Mouse (Mus musculus) bone marrow, adult 2 months (tissue): ENCODE results near the gene Sepsecs. TPM values are rescaled to one million over a fixed set of nuclear protein-coding genes. Genes with fewer than 3 reads are reported as not detected.

Experiments
- H3K27ac ChIP-seq: fragments of 200-500 bp; 2 replicates; pipeline ENCODE4 v1.5.1; 2012; ENCODE audit warnings: low read depth, mild to moderate bottlenecking, control low read depth, inconsistent platforms, low read length; ENCODE audit not compliant: control insufficient read depth, poor library complexity, insufficient read depth
- H3K4me1 ChIP-seq: fragments of 200-500 bp; 2 replicates; pipeline ENCODE4 v1.6.1; 2011; ENCODE audit warnings: low read length; ENCODE audit not compliant: control insufficient read depth, insufficient read depth
- H3K4me3 ChIP-seq: fragments of 200-500 bp; replicated peaks from 2 replicates; pipeline ENCODE3; 2011; ENCODE audit warnings: mild to moderate bottlenecking, low read depth, low read length, control low read depth; ENCODE audit not compliant: control insufficient read depth
- CTCF ChIP-seq: fragments of 200-500 bp; IDR thresholded peaks from 2 replicates; pipeline ENCODE4 v1.5.1; 2011; ENCODE audit warnings: low read length, control low read depth; ENCODE audit not compliant: control insufficient read depth, insufficient read depth
- POLR2A ChIP-seq: fragments of 200-500 bp; IDR thresholded peaks from 2 replicates; pipeline ENCODE4 v1.6.1; 2011; ENCODE audit warnings: low read depth, mild to moderate bottlenecking, control low read depth, low read length, borderline replicate concordance; ENCODE audit not compliant: control insufficient read depth
- WGBS: fragments of 180-500 bp; shearing (Covaris S2); methylation state at CpG from one replicate; pipeline ENCODE4 v1.1.7; 2018; 5-methylcytosine and 5-hydroxymethylcytosine counted together
- polyA plus RNA-seq: library from polyadenylated mRNA; stranded (reverse); fragments of >200 nt; gene quantifications from 2 replicates; pipeline ENCODE4 v1.2.4, GENCODE M21; 2011; ENCODE audit warnings: low replicate concordance; ENCODE audit not compliant: missing spikeins, insufficient read depth, insufficient read length

The Sepsecs gene
- polyA plus RNA-seq, 1 experiment: 8.8 TPM

DNA sequence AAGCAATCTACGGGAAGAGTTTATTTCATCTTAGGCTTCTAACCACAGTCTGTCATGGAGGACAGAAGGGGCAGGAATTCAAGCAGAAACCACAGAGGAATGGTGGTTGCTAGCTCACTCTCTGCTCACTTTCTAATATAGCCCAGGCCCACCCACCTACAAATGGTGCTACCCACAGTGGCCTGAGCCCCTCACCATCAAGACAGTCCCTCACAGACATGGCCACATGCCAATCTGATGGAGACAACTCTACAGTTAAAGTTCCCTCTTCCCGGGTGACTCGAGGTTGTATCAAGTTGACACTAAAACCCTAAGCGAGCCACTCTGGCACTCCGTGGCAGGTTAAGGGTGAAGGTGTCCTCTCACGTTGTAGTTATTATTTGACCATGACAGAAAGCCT, 32.6 kb downstream of the Sepsecs start:
- Histone ChIP-seq H3K27ac (no peak overlapping the region), H3K4me1 (no peaks in the 10 kb centered on the region), H3K4me3 (no peak overlapping the region)
- WGBS: 75% methylated on average over 6 of the region's 6 CpGs
- TF ChIP-seq POLR2A: no peak
- no peak for TF ChIP-seq CTCF

DNA sequence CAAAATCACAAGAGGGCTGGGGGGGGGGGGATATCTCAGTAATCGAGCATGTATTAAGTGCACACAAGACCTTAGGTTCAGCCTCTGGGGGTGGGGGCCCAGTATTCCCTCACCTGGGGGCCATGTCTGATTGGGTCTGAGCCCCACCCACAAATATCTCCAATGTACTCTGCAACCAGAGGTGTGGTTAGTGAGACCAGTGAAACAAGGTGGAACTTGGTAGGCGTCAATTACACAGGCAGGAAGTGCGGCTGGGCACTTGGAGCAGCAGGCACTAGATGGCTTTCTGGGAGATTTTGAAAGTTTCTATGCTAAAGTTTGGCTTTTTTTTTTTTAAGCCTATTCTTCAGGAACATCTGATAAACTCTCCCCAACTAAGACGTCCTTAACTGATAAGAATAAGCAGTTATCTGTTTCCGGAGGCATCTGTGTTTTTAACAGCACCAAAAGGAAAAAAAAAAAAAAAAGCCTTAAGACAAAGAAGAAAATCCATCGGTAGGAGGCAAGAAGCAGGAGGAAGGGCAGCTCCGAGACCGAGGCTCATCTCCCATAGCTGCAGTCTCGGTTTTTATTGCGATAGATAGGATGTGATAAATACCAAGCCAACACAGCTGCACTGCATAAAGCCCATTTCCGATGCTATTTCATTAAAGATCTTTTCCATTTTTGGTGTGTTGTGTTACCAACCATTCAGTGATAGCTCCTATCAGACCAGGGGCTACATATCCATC, 33.3 kb downstream of the Sepsecs start:
- H3K4me3 ChIP-seq: no peak overlapping the region
- TF ChIP-seq POLR2A (no peak), CTCF (no peak)
- no peaks in the 10 kb centered on the region for H3K4me1 ChIP-seq
- 35% methylated on average over 11 of the region's 11 CpGs for WGBS
- H3K27ac ChIP-seq: no peak overlapping the region

DNA sequence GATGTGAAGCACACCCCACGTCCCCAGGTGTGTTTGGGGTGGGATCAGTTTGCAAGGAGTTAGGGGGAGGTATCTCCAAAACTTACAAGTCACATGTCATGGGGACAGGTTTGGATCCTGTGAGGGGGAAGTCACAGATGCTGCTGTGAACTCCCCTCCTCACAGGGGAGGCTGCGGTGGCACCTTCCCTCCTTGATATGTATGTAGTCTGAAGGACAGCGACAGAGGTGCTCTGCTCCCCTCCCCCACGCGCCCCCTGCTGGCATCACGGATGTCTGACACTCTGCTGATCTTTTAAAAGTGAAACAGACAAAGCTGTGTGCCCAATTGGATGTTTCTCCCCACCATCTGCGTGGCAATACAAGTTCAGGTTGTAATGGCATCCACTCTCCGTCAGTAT, 35.5 kb downstream of the Sepsecs start:
- H3K27ac ChIP-seq: no peak overlapping the region
- H3K4me3 ChIP-seq: no peak overlapping the region
- no peaks in the 10 kb centered on the region for H3K4me1 ChIP-seq
- WGBS: 20% methylated on average over 8 of the region's 8 CpGs
- TF ChIP-seq CTCF: peak; percentile 82
- TF ChIP-seq POLR2A: no peak

DNA sequence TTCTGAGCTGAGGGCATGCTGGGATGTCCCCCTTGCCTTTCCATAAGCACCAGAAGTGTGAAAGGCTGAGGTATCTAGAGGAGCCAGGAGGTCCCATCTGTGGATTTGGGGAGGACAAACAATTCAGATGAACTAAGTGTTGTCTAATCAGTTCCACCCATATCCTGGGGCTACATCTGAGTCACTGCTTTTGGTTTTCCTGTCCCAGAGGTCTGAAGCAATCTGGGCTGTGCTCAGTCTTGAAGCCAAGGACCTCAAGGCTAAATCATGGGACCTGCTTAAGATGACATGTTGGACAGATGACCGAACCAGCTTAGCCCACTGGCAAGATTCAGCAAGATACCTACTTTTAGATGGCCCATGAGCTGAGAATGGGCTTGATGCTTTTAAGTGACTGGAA, 39.0 kb downstream of the Sepsecs start:
- no peak overlapping the region for H3K27ac ChIP-seq
- H3K4me3 ChIP-seq: no peak overlapping the region
- no peaks in the 10 kb centered on the region; the same call in 1 of the 2 replicates for H3K4me1 ChIP-seq
- 81% methylated on average over 1 of the region's 1 CpGs for WGBS
- TF ChIP-seq CTCF (no peak), POLR2A (no peak)

DNA sequence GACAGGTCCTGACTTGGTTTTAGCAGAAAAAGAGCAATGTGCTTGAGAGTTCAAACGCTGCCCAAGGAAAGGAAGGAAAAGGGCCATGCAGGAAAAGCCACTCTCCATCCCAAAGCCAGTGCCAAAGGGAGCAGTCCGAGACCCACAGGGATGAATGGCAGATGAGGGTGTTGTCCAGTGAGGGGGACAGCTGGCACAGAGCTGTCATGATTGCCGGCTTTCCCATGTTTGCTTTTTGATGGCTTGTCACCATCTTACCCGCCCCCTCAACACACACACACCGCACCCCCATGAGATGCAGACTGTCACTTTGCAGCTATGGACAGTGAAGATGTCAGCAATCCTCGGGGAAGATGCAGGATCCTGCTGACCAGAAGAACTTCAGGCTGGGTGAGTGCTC, 40.3 kb downstream of the Sepsecs start:
- H3K4me3 ChIP-seq: no peak overlapping the region
- TF ChIP-seq POLR2A (no peak), CTCF (no peak)
- WGBS: 85% methylated on average over 6 of the region's 6 CpGs
- H3K4me1 ChIP-seq: no peaks in the 10 kb centered on the region; the same call in 1 of the 2 replicates
- no peak overlapping the region for H3K27ac ChIP-seq

DNA sequence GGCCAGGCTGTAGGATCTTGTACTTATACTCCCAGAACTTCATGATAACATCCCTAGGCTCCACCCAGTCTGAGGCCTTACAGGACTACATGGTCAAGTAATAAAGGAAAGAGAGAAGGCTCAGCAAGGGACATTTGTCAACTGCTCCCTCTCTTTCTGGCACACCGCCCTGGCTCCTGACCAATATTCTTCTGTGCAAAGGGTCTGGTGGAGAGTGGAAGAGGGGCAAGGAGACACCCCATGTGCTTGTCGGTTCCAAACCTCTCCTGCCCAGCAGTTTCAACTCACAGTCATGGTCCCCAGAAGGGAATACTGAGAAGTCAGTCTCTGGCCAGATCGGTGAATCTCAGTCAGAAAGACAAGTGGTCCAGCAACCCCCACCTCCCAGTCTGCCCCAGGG, 40.7 kb downstream of the Sepsecs start:
- 85% methylated on average over 3 of the region's 3 CpGs for WGBS
- no peak overlapping the region for H3K27ac ChIP-seq
- no peak overlapping the region for H3K4me3 ChIP-seq
- TF ChIP-seq CTCF: no peak
- TF ChIP-seq POLR2A: no peak
- H3K4me1 ChIP-seq: no peaks in the 10 kb centered on the region; the same call in 1 of the 2 replicates

DNA sequence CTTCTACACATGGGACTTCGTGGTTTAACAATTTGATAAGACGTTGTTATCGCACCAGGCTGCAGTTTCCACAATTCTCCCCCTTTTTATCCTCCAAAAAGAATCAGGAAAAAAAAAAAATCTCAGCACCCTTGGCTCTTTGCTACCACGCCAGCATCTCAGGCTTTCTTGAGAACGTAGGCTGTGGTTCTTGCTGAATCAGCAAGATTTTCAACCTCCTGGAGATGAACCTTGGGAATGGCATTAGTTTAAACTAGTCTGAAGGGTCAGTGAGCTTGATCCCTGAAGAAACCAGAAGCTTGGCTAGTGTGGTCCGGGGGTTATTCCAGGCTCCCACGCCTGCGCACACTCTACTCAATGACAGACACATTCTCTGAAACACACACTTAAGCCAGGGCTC, 41.8 kb downstream of the Sepsecs start:
- 61% methylated on average over 8 of the region's 8 CpGs for WGBS
- Histone ChIP-seq H3K4me1 (no peaks in the 10 kb centered on the region; the same call in 1 of the 2 replicates), H3K4me3 (no peak overlapping the region), H3K27ac (no peak overlapping the region)
- TF ChIP-seq POLR2A (no peak), CTCF (no peak)

DNA sequence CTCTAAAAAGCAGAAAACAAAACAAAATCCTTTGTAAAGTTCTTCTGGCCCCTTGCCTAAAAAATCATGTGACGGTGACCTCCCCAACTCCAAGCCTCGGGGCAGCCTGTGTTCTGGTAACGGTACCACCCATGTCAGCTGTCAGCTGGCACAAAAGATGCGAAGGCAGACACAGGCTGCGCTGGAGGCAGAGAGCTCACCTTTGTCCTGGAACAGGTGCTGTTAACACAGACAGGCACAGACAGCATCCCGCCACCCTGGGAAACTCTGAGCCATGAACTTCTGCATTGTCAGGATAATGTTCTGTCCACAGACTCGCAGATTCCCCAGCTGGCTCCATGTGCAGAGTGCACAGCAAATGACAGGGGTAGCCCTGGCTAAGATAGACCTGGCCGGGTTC, 43.4 kb downstream of the Sepsecs start:
- H3K4me1 ChIP-seq: no peaks in the 10 kb centered on the region; the same call in 1 of the 2 replicates
- WGBS: 55% methylated on average over 8 of the region's 8 CpGs
- no peak for TF ChIP-seq CTCF
- no peak for TF ChIP-seq POLR2A
- no peak overlapping the region for H3K4me3 ChIP-seq
- no peak overlapping the region for H3K27ac ChIP-seq

DNA sequence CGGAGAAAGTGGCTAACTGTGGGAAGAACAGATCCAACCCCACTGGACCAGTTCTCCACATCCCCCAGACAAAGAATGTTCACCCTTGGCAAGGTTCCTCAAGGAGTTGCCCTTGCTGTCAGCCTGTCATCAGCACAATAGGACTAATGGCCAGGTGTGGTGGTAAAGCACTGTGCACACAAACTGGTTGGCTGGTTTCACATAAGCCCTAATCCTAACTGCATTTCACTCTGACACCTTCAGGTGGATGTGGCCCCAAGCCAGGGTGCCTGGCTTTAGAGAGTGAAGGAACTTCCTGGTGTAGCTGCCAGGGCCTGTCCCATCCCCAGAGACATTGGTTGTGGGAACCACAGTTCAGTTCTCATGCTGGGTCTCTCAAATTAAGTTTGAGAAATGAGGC, 44.6 kb downstream of the Sepsecs start:
- no peaks in the 10 kb centered on the region; the same call in 1 of the 2 replicates for H3K4me1 ChIP-seq
- WGBS: 92% methylated on average over 1 of the region's 1 CpGs
- no peak overlapping the region for H3K27ac ChIP-seq
- H3K4me3 ChIP-seq: no peak overlapping the region
- TF ChIP-seq POLR2A: no peak
- no peak for TF ChIP-seq CTCF
